Mouse (Mus musculus) c-Kit-positive CD71-positive TER-119-negative erythroid progenitor cells, embryonic 14.5 days (primary cell): ENCODE data around the gene Boll.
"Not testable (repeated sequence)": the region's sequence is repeated elsewhere in the genome, so short reads cannot be mapped to it uniquely, and the experiment has no call there.

Experiments
- DNase-seq: peaks from one replicate; pipeline ENCODE4 v3.0.0-alpha.2; 2013; ENCODE audit warnings: low read depth

The Boll gene

GRCm38 (mm10) chr1:55363044-55363565, at the start of gene Boll:
Boll (minus strand) TSS chr1:55363469.
- peak; percentile 31 for DNase-seq

GRCm38 (mm10) chr1:55412569-55412968, 49.3 kb upstream of the Boll start:
- DNase-seq = no peak

- no peak for DNase-seq
These were observed 47.8 kb upstream of the Boll start for GRCm38 (mm10) chr1:55411079-55411478.

GRCm38 (mm10) chr1:55410670-55411069, 47.4 kb upstream of the Boll start:
- no peak for DNase-seq

- DNase-seq = no peak
These were observed 43.5 kb upstream of the Boll start for GRCm38 (mm10) chr1:55406531-55407375.

- no peak for DNase-seq
These were observed 42.7 kb upstream of the Boll start for GRCm38 (mm10) chr1:55406023-55406413.

GRCm38 (mm10) chr1:55405272-55406022, 42.2 kb upstream of the Boll start, which contains the start of gene Plcl1:
Plcl1 (plus strand) TSS chr1:55405921.
- DNase-seq = peak; percentile 23

GRCm38 (mm10) chr1:55404439-55404838, 41.2 kb upstream of the Boll start:
- peak; percentile 41 for DNase-seq

- no peak for DNase-seq
These were observed 36.6 kb upstream of the Boll start for GRCm38 (mm10) chr1:55399891-55400290.

- DNase-seq = peak; percentile 40
These were observed 20.0 kb upstream of the Boll start for GRCm38 (mm10) chr1:55383114-55383773.

- no peak for DNase-seq
These were observed 17.3 kb upstream of the Boll start for GRCm38 (mm10) chr1:55380527-55380926.

- DNase-seq = no peak
These were observed 9.4 kb upstream of the Boll start for GRCm38 (mm10) chr1:55372626-55373025.

- peak; percentile 16 for DNase-seq
These were observed 317 bp upstream of the Boll start for GRCm38 (mm10) chr1:55363586-55363985.

- no peak for DNase-seq
These were observed 635 bp downstream of the Boll start for GRCm38 (mm10) chr1:55362634-55363033.

GRCm38 (mm10) chr1:55351914-55352313, 11.4 kb downstream of the Boll start:
- DNase-seq = not testable (repeated sequence)

- not testable (repeated sequence) for DNase-seq
These were observed 37.8 kb downstream of the Boll start for GRCm38 (mm10) chr1:55325496-55325895.

GRCm38 (mm10) chr1:55301077-55301476, 62.2 kb downstream of the Boll start:
- no peak for DNase-seq

GRCm38 (mm10) chr1:55279081-55279480, 84.2 kb downstream of the Boll start:
- no peak for DNase-seq

GRCm38 (mm10) chr1:55265447-55265846, 97.8 kb downstream of the Boll start:
- DNase-seq = no peak

- no peak for DNase-seq
These were observed 98.9 kb downstream of the Boll start for GRCm38 (mm10) chr1:55264385-55264784.

- DNase-seq = no peak
These were observed 116.9 kb downstream of the Boll start for GRCm38 (mm10) chr1:55246374-55246773.

- peak; percentile 83 for DNase-seq
These were observed 124.0 kb downstream of the Boll start for GRCm38 (mm10) chr1:55239237-55239636.
